Mouse (Mus musculus): ENCODE data around the gene Bcl9.

Bcl9 gene

DNA sequence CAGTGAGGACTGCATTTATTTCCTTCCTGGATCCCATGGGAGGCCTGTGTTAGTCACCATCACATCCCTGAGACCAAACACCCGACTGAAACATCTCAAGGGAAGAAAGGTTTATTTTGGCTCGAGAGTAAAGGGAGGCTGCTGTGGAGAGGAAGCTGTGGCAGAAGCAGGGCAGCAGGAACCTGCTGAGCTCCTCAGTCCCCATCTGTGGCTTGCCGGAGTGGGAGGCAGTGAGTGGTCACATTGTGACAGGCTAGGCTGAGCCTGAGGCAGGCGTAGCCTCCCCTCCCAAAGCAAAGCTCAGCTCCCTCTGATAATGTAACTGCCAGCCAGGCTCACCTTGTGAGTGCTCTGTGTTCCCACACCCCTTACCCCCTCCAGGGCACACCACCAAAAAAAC is 130.6 kb downstream of the Bcl9 start:
- DNase-seq: no peak

DNA sequence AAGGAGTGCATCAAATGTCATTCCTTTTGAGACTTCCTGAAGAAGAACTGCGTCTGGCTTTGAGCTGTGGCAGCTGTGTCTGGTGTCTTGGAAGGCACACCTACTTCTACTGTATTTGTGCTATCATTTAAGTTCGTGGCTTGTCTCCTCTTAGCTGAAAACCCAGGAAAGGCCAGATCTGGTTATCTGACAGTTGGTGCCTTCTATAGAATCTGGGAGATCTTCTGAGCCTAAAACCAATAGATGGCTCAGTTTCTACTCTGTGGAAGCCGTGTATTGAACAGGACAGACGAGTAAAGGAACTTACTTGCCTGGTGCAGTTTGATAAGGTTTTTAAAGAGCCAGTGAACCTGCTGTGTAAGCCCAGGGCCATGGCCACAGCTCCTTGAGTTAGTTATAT is 133.2 kb downstream of the Bcl9 start:
- DNase-seq: no peak

DNA sequence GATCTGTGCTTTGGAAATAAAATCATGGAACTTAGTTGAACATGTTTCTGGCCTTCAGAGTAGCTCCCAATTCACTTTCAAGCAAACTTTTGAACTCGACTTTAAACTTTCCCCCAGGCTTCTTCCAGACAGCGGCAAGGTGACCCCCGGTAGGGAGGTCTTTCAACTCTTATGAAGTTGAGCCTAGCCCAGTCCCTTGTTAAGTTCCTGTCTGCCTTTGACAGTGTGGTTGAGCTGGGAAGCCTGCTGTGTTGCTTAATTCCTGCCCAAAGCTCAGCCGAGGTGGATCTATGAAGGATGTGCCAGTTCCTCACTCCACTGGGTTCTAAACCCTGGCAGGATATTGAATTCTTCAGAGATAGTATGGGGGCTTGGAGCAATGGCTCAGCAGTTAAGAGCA is 135.9 kb downstream of the Bcl9 start:
- no peak for DNase-seq

DNA sequence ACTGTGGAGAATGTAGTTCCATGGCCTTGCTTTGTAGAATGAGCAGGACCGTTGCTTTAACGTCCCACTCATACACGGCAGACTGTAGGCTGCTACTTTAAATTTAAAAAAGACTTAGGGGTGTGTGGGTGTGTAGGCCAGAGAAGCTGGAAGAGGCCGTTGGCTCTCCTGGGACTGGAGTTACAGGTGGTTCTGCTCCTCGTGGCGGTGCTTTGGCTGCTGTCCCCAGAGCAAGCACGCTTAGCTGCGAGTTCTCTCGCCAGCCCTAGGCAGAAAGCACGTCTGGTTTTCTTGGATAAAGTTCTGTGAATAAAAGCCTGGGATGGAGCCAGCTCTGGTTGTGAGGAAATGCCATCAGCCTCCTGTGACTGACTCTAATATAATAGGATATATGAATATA is 136.8 kb downstream of the Bcl9 start:
- DNase-seq: no peak

DNA sequence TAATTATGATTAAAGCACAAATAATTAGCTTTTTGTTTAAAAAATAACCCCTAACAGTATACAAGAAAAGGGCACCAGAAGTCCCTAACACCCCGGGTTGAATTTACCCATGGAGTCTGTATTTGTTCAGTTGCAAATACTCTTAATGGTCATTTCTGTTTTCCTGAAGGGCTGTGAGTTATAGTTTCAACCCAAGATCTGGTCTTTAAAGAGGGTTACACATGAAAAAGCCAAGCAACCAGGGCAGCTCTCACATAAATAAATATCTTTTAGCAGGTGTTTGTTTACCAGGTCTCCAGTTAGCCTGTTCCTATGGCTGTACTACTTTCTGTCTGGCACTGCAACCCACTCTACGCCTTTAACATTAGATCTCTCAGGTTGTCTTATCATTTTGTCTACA is 137.7 kb downstream of the Bcl9 start:
- no peak for DNase-seq

DNA sequence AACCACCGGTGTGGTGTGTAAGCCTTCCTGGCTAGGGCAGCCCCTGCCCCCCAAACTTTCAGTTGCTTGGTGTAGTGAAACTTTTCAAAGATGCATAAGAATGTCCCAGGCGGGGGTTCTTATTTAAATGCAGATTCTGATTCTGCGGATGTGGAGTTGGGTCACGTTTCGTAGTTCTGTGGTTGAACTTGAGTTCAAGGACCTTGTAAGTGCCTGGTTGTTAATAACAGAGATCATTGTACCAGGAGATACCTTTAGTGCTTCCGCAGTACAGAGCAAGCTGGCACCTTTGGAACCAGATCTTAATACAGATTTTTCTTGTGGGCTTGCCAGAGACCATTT is 138.2 kb downstream of the Bcl9 start:
- no peak for DNase-seq

DNA sequence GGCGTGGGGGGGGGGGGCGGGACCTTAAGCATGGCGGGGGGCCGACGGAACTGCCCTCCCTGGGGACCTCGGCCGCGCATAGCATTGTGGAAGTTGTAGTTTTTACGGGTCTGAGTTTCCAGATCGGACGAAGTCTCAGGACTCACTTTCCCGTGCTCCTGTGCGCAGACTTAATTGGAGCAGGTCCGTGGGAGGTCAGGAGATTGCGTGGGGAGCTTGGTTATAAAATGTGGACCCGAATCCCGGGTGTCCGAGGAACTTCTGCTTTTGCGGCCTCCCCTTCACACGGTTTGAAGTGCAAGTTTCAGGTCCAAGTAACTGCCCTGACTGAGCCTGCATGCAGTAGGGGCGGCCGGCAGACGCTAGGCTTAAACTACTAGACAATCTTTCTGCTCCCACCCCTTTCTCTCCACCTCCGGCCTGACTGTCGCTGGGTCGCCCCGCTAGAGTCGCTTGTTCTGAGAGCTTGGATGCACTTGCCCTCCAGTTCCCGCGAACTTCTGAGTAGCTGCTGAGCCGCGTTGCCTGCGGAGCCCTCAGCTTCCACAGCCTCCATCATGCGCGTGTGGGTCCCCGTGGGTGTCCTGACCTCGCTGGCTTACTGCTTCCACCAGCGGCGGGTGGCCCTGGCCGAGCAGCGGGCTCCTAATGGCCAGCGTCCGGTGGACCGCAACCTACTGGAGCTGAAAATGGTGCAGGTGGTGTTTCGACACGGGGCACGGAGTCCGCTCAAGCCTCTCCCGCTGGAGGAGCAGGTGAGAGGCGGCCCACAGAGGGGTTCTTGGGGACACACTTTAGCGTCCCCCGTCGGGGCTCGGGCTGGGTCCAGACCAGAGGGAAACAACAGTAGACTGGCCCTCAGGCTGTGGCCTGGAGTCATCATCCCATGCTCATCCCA is 138.9 kb downstream of the Bcl9 start, which contains the start of gene Acp6:
Gene Acp6, plus strand, starts transcription at position 167 of the 898 bp plus-strand sequence.
- DNase-seq: peak; percentile 88

DNA sequence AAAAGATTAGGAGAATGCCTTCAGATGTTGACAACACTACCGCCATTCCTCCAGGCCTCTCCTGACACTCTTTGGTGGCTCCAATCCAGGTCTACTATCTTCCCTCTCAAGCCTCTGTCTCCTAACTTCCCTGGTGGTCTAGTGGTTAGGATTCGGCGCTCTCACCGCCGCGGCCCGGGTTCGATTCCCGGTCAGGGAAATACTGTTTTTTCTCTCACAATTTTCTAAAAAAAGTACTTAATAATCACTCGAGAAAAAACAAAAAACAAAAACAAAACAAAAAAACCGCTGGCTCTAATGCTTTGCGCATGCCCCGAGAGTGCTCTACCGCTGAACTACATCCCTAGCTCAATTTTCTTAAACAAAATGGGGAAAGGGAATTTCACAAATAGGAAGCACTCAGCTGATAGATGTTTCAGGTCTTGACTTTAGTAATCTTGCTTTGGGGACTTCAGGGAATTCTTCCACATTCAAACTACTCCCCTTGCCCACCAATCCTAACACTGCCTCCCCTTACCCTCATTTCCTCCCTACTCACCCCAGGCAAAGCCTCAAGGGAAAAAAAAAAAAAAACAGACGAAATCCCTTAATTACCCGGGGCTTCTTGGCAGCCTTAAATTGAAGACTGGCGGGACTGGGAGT is 139.6 kb downstream of the Bcl9 start:
- DNase-seq: peak; percentile 80

DNA sequence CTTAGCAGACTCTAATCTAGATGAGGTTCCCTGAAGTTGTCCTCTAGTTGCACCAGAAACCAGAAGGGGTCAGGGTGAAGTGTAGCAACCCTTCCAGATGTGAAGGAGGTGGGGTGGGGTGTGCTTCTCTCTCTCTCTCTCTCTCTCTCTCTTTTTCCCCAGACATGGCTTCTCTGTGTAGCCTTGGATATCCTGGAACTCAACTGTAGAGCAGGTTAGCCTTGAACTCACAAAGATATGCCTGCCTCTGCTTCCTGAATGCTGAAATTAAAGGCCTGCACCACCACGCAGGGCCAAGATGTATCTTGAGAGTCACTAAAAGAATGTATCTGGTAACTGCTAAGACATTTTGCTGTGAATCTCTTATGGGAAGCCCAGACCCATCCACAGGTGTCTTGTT is 140.4 kb downstream of the Bcl9 start:
- no peak for DNase-seq

DNA sequence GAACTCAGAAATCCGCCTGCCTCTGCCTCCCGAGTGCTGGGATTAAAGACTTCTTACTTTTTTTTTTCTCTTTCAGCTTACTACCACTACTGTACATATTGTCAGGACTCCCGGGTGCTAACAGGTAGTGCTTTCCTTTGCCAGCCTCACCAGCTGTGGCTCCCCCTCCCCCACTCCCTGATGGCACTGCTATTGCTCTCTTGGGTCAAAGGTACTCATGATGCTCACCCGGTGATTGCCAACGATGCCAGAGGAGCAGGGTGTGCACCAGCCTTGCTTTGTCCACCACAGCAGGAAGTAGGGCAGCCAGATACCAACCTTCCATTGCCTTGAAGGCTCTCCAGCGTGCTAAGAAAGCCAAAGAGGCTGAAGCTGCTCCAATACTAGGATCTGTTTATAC is 141.3 kb downstream of the Bcl9 start:
- DNase-seq: no peak

Measured in liver (tissue).